Mouse (Mus musculus) embryo, embryonic 10 days (tissue): ENCODE measurements around the gene Cyp2d26.
"Not testable (repeated sequence)": the region's sequence is repeated elsewhere in the genome, so short reads cannot be mapped to it uniquely, and the experiment has no call there.

Experiments
- DNase-seq: peaks from one replicate; pipeline ENCODE4 v3.0.0-alpha.2; 2015; ENCODE audit warnings: low spot score

The Cyp2d26 gene

GRCm38 (mm10) chr15:82794277-82794676 is at the start of gene Cyp2d26:
TSS of gene Cyp2d26 (minus strand) at chr15:82794294.
- DNase-seq = no peak

- no peak for DNase-seq
These were observed 45.1 kb upstream of the Cyp2d26 start for GRCm38 (mm10) chr15:82839146-82839545.

- DNase-seq = no peak
These were observed 35.8 kb upstream of the Cyp2d26 start for GRCm38 (mm10) chr15:82829917-82830316.

- DNase-seq = no peak
These were observed 31.8 kb upstream of the Cyp2d26 start for GRCm38 (mm10) chr15:82825866-82826265.

- no peak for DNase-seq
These were observed 28.3 kb upstream of the Cyp2d26 start for GRCm38 (mm10) chr15:82822347-82822746.

- no peak for DNase-seq
These were observed 27.6 kb upstream of the Cyp2d26 start for GRCm38 (mm10) chr15:82821657-82822056.

- no peak for DNase-seq
These were observed 21.2 kb upstream of the Cyp2d26 start for GRCm38 (mm10) chr15:82815296-82815695.

- peak; percentile 83 for DNase-seq
These were observed 20.7 kb upstream of the Cyp2d26 start for GRCm38 (mm10) chr15:82814806-82815205.

GRCm38 (mm10) chr15:82814321-82814720 is 20.2 kb upstream of the Cyp2d26 start:
- DNase-seq = no peak

GRCm38 (mm10) chr15:82810556-82810955 is 16.5 kb upstream of the Cyp2d26 start:
- no peak for DNase-seq

GRCm38 (mm10) chr15:82809511-82809910 is 15.4 kb upstream of the Cyp2d26 start:
- no peak for DNase-seq

- DNase-seq = no peak
These were observed 13.1 kb upstream of the Cyp2d26 start for GRCm38 (mm10) chr15:82806969-82807763.

- peak; percentile 74 for DNase-seq
These were observed 10.9 kb upstream of the Cyp2d26 start for GRCm38 (mm10) chr15:82804708-82805639.

- DNase-seq = no peak
These were observed 1.9 kb upstream of the Cyp2d26 start for GRCm38 (mm10) chr15:82795936-82796440.

GRCm38 (mm10) chr15:82793868-82794267 is 226 bp downstream of the Cyp2d26 start:
- no peak for DNase-seq

- no peak for DNase-seq
These were observed 640 bp downstream of the Cyp2d26 start for GRCm38 (mm10) chr15:82793454-82793853.

GRCm38 (mm10) chr15:82792566-82792965 is 1.5 kb downstream of the Cyp2d26 start:
- DNase-seq = no peak

GRCm38 (mm10) chr15:82784581-82784980 is 9.5 kb downstream of the Cyp2d26 start:
- DNase-seq = no peak

GRCm38 (mm10) chr15:82783800-82784199 is 10.3 kb downstream of the Cyp2d26 start:
- DNase-seq = no peak

- not testable (repeated sequence) for DNase-seq
These were observed 16.2 kb downstream of the Cyp2d26 start for GRCm38 (mm10) chr15:82777856-82778255.

GRCm38 (mm10) chr15:82765943-82766342 is 28.2 kb downstream of the Cyp2d26 start:
- no peak for DNase-seq

- no peak for DNase-seq
These were observed 29.2 kb downstream of the Cyp2d26 start for GRCm38 (mm10) chr15:82764881-82765280.
